Mouse (Mus musculus): Measurements from ENCODE around the gene Xylt2. TPM values are rescaled to one million over a fixed set of nuclear protein-coding genes. Genes with fewer than 3 reads are reported as not detected.

The Xylt2 gene
- 11.6 and 13.6 TPM in 2 replicates for polyA plus RNA-seq (2014; fragmentation: Nextera tagmentation; extraction: Ambion mirVana)

- WGBS = under 1% methylated on average over 78 of the region's 82 CpGs
- H3K9me3 ChIP-seq (ENCODE audit: control insufficient read depth, low read length) = no peaks in the 10 kb centered on the region
- H3K9ac ChIP-seq (replicated peaks; ENCODE audit: low read depth, low read length) = peak within 1 kb of the TSS; percentile 94
Measured at GRCm38 (mm10) chr11:94676754-94677606, at the start of gene Xylt2. Gene Xylt2, minus strand, starts transcription at chr11:94677515.

DNA sequence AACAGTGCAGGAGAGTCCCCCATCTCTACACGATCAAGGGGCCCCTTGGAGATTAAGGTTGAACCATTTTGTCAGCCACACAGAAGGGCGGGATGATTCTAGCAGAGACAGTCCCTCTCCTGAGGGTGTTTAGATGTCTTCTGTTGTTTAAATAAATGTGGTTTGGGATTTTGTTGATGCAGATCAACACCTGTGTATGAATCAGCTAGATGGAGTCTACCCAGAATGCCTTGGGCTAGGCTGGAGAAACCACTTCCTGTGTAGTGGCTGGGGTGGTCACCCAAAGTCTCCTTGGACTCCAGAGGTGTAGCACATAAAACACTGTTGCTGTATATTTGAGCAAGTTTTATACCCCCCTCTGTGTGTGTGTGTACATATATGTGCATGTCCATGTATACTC lies 41.9 kb upstream of the Xylt2 start:
- H3K27ac ChIP-seq (ENCODE audit: low read depth, low read length) = no peak overlapping the region
- no peaks in the 10 kb centered on the region for H3K27me3 ChIP-seq (ENCODE audit: control insufficient read depth, insufficient read depth, low read length)
- 91% methylated on average over 2 of the region's 2 CpGs for WGBS
- no peaks in the 10 kb centered on the region for H3K9me3 ChIP-seq (ENCODE audit: control insufficient read depth, low read length)
- H3K4me1 ChIP-seq (ENCODE audit: control insufficient read depth, insufficient read depth, low read length) = no peaks in the 10 kb centered on the region
- H3K9ac ChIP-seq (replicated peaks; ENCODE audit: low read depth, low read length) = no peak overlapping the region
- H3K36me3 ChIP-seq (ENCODE audit: control insufficient read depth, insufficient read depth, low read length) = no peaks in the 10 kb centered on the region
- no peak for ATAC-seq (ENCODE audit: low read depth)
- H3K4me3 ChIP-seq (ENCODE audit: low read depth, low read length) = no peak overlapping the region
- H3K4me2 ChIP-seq (ENCODE audit: low read depth, low read length) = no peak overlapping the region

More at GRCm38 (mm10) chr11:94676754-94677606, at the start of gene Xylt2:
- no peaks in the 10 kb centered on the region for H3K36me3 ChIP-seq (ENCODE audit: control insufficient read depth, insufficient read depth, low read length)
- H3K4me2 ChIP-seq (ENCODE audit: low read depth, low read length) = peak within 1 kb of the TSS; percentile 79
- peak; percentile 96 for ATAC-seq (ENCODE audit: low read depth)
- H3K4me1 ChIP-seq (ENCODE audit: control insufficient read depth, insufficient read depth, low read length) = peaks cover 19% of the 10 kb centered on the region
- H3K27me3 ChIP-seq (ENCODE audit: control insufficient read depth, insufficient read depth, low read length) = no peaks in the 10 kb centered on the region
- H3K4me3 ChIP-seq (ENCODE audit: low read depth, low read length) = peak within 1 kb of the TSS; percentile 93
- H3K27ac ChIP-seq (ENCODE audit: low read depth, low read length) = peak within 1 kb of the TSS; percentile 92

- 84% methylated on average over 7 of the region's 7 CpGs for WGBS
- no peak for ATAC-seq (ENCODE audit: low read depth)
Measured at GRCm38 (mm10) chr11:94718113-94718909, 41.0 kb upstream of the Xylt2 start.

DNA sequence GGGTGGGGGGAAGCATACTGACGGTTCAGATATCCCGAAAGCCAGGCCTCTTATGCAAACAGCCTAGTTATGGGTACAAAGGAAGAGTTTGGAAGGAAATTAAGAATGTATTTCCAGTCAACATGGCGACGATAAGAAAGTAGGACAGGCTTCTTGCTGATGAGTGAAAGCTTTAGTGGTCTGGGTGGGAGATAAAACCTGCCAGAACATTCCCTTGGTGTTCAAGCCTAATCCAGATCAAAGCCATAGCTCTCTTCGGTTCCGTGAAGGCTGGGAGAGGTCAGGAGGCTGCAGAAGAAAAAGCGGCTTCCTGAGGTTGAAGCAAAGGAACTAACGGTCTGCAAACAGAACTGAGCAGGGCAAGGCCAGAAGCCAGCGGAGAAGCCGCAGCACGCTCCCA lies 39.9 kb upstream of the Xylt2 start:
- Histone ChIP-seq H3K9ac (replicated peaks; ENCODE audit: low read depth, low read length) (no peak overlapping the region), H3K27ac (ENCODE audit: low read depth, low read length) (no peak overlapping the region)
- ATAC-seq (ENCODE audit: low read depth) = no peak

More at GRCm38 (mm10) chr11:94718113-94718909, 41.0 kb upstream of the Xylt2 start:
- Histone ChIP-seq H3K27me3 (ENCODE audit: control insufficient read depth, insufficient read depth, low read length) (no peaks in the 10 kb centered on the region), H3K4me1 (ENCODE audit: control insufficient read depth, insufficient read depth, low read length) (no peaks in the 10 kb centered on the region), H3K9ac (replicated peaks; ENCODE audit: low read depth, low read length) (no peak overlapping the region), H3K4me3 (ENCODE audit: low read depth, low read length) (no peak overlapping the region), H3K9me3 (ENCODE audit: control insufficient read depth, low read length) (no peaks in the 10 kb centered on the region), H3K4me2 (ENCODE audit: low read depth, low read length) (no peak overlapping the region), H3K27ac (ENCODE audit: low read depth, low read length) (no peak overlapping the region), H3K36me3 (ENCODE audit: control insufficient read depth, insufficient read depth, low read length) (no peaks in the 10 kb centered on the region)

GRCm38 (mm10) chr11:94716754-94717153 lies 39.4 kb upstream of the Xylt2 start:
- Histone ChIP-seq H3K9ac (replicated peaks; ENCODE audit: low read depth, low read length) (no peak overlapping the region), H3K27me3 (ENCODE audit: control insufficient read depth, insufficient read depth, low read length) (no peaks in the 10 kb centered on the region), H3K36me3 (ENCODE audit: control insufficient read depth, insufficient read depth, low read length) (no peaks in the 10 kb centered on the region), H3K27ac (ENCODE audit: low read depth, low read length) (no peak overlapping the region), H3K4me2 (ENCODE audit: low read depth, low read length) (no peak overlapping the region; the same call in 1 of the 2 replicates), H3K4me1 (ENCODE audit: control insufficient read depth, insufficient read depth, low read length) (no peaks in the 10 kb centered on the region), H3K9me3 (ENCODE audit: control insufficient read depth, low read length) (no peaks in the 10 kb centered on the region), H3K4me3 (ENCODE audit: low read depth, low read length) (no peak overlapping the region)
- ATAC-seq (ENCODE audit: low read depth) = no peak
- 10% methylated on average over 9 of the region's 9 CpGs for WGBS

More for the DNA sequence above, 39.9 kb upstream of the Xylt2 start:
- 43% methylated on average over 11 of the region's 11 CpGs for WGBS
- Histone ChIP-seq H3K9me3 (ENCODE audit: control insufficient read depth, low read length) (no peaks in the 10 kb centered on the region), H3K4me1 (ENCODE audit: control insufficient read depth, insufficient read depth, low read length) (no peaks in the 10 kb centered on the region), H3K27me3 (ENCODE audit: control insufficient read depth, insufficient read depth, low read length) (no peaks in the 10 kb centered on the region), H3K4me2 (ENCODE audit: low read depth, low read length) (no peak overlapping the region), H3K4me3 (ENCODE audit: low read depth, low read length) (no peak overlapping the region), H3K36me3 (ENCODE audit: control insufficient read depth, insufficient read depth, low read length) (no peaks in the 10 kb centered on the region)

GRCm38 (mm10) chr11:94715622-94716021 lies 38.3 kb upstream of the Xylt2 start:
- Histone ChIP-seq H3K36me3 (ENCODE audit: control insufficient read depth, insufficient read depth, low read length) (no peaks in the 10 kb centered on the region), H3K4me2 (ENCODE audit: low read depth, low read length) (no peak overlapping the region), H3K4me1 (ENCODE audit: control insufficient read depth, insufficient read depth, low read length) (no peaks in the 10 kb centered on the region), H3K9ac (replicated peaks; ENCODE audit: low read depth, low read length) (no peak overlapping the region), H3K4me3 (ENCODE audit: low read depth, low read length) (no peak overlapping the region), H3K27me3 (ENCODE audit: control insufficient read depth, insufficient read depth, low read length) (no peaks in the 10 kb centered on the region), H3K9me3 (ENCODE audit: control insufficient read depth, low read length) (no peaks in the 10 kb centered on the region), H3K27ac (ENCODE audit: low read depth, low read length) (no peak overlapping the region)
- WGBS = 64% methylated on average over 5 of the region's 5 CpGs
- no peak for ATAC-seq (ENCODE audit: low read depth)

DNA sequence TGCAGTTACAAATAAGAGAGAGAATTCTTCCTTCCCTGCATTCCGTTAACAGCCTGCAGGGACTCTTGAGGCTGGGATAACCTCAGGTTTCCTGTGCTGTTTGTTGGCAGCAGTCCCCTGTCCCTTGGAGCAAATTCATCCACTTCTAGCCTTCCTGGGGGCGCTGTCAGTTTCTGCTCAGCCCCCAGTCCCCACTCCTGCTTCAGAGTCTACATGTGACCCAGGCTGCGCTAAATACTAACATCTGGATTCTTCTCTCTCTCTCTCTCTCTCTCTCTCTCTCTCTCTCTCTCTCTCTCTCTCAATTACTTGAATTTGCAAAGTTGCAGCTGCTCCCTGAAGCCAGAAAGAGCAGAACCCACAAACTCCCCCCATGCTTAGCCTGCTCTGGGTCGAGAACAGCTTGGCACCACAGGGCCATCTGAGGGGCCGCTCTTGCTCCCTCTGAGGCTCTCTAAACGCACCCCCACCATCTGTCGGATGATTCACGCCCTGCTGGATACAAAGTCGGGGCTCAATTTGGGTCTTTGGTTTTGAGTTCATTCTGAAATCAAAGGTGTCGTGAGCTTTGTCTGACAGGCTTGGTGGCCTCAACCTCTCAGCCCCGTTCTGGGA lies 36.0 kb upstream of the Xylt2 start:
- WGBS = 52% methylated on average over 11 of the region's 11 CpGs
- no peak overlapping the region for H3K9ac ChIP-seq (replicated peaks; ENCODE audit: low read depth, low read length)
- no peak overlapping the region for H3K4me2 ChIP-seq (ENCODE audit: low read depth, low read length)
- no peak overlapping the region for H3K4me3 ChIP-seq (ENCODE audit: low read depth, low read length)
- no peaks in the 10 kb centered on the region for H3K4me1 ChIP-seq (ENCODE audit: control insufficient read depth, insufficient read depth, low read length)
- H3K27ac ChIP-seq (ENCODE audit: low read depth, low read length) = no peak overlapping the region
- no peaks in the 10 kb centered on the region for H3K36me3 ChIP-seq (ENCODE audit: control insufficient read depth, insufficient read depth, low read length)
- no peaks in the 10 kb centered on the region for H3K27me3 ChIP-seq (ENCODE audit: control insufficient read depth, insufficient read depth, low read length)
- ATAC-seq (ENCODE audit: low read depth) = no peak
- H3K9me3 ChIP-seq (ENCODE audit: control insufficient read depth, low read length) = no peaks in the 10 kb centered on the region

GRCm38 (mm10) chr11:94704472-94704871 lies 27.2 kb upstream of the Xylt2 start, which contains the start of gene Gm11541:
Gene Gm11541, minus strand, starts transcription at chr11:94704499.
- Histone ChIP-seq H3K9ac (replicated peaks; ENCODE audit: low read depth, low read length) (no peak within 1 kb of the TSS), H3K4me1 (ENCODE audit: control insufficient read depth, insufficient read depth, low read length) (0 out of 2 replicates have a peak, but pooled peaks cover 4% of the 10 kb centered on the region), H3K4me3 (ENCODE audit: low read depth, low read length) (no peak within 1 kb of the TSS), H3K27me3 (ENCODE audit: control insufficient read depth, insufficient read depth, low read length) (no peaks in the 10 kb centered on the region), H3K4me2 (ENCODE audit: low read depth, low read length) (no peak within 1 kb of the TSS), H3K9me3 (ENCODE audit: control insufficient read depth, low read length) (no peaks in the 10 kb centered on the region), H3K27ac (ENCODE audit: low read depth, low read length) (no peak within 1 kb of the TSS), H3K36me3 (ENCODE audit: control insufficient read depth, insufficient read depth, low read length) (no peaks in the 10 kb centered on the region)
- no peak for ATAC-seq (ENCODE audit: low read depth)
- 77% methylated on average over 5 of the region's 5 CpGs for WGBS
